Mouse (Mus musculus): ENCODE results near the gene Kif11. TPM values are rescaled to one million over a fixed set of nuclear protein-coding genes. Genes with fewer than 3 reads are reported as not detected.

The Kif11 gene
- polyA plus RNA-seq, 1 experiment from 2014 or later = 53.0 TPM

DNA sequence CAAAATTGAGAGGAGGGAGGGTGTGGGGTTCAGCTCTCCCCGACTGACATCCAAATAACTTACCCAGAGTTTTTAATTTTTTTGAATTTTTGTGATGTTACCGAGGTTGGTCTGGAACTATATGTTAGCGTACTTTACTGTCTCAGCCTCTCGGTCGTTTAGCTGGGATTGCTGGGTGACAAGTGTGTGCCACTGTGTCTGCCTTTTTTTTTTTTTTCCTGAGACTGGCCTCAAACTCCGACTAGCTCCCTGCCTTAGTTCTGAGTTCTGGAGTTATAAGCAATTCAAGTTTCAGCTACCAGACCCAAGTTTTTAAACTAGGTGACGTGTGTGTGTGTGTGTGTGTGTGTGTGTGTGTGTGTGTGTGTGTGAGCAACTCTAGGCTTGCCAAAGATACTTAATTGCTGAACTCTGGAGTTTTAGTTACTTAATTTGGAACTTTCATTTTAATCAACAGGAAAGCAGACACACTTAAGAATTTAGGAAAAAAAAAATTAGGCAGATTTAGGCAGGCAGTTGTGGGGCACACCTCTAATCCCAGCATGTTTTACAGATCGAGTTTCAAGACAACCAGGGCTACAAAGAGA, 1.3 kb downstream of the Kif11 start:
- WGBS (ENCODE audit: insufficient replicate concordance) = 9% methylated on average over 8 of the region's 8 CpGs
- H3K9ac ChIP-seq = peak overlapping the region; percentile 98
- no peaks in the 10 kb centered on the region for H3K27me3 ChIP-seq
- peaks cover 38% of the 10 kb centered on the region for H3K36me3 ChIP-seq (replicated peaks)
- peak overlapping the region; percentile 70 for H3K4me2 ChIP-seq
- peaks cover 52% of the 10 kb centered on the region for H3K4me1 ChIP-seq (replicated peaks)
- no peaks in the 10 kb centered on the region for H3K9me3 ChIP-seq (replicated peaks)
- ATAC-seq (ENCODE audit: insufficient read depth) = no peak
- H3K4me3 ChIP-seq (replicated peaks) = peak overlapping the region; percentile 99
- peak overlapping the region; percentile 96; the same call in 1 of the 2 replicates for H3K27ac ChIP-seq (replicated peaks)

DNA sequence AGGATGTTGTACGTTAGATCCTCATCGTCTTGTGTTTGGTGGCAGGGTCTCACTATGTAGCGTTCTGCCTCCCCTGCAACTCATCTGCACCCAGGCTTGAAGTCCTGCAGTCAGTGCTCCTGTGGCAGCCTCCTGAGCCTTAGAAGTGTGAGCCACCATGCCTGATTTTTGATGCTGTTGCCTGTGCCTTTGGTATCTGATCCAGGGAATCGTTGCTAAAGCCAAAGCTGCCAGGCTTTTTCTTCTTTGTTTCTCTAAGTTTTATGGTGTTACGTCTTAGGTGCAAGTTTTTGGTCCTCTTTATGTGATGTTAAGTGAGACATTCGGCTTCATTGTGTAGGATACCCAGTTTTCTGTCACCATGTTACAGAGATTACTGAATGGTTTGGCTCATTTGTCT, 2.6 kb downstream of the Kif11 start:
- Histone ChIP-seq H3K9ac (peak overlapping the region; percentile 15; the same call in 1 of the 2 replicates), H3K4me2 (peak overlapping the region; percentile 70), H3K27me3 (no peaks in the 10 kb centered on the region), H3K27ac (replicated peaks) (no peak overlapping the region), H3K9me3 (replicated peaks) (no peaks in the 10 kb centered on the region), H3K4me1 (replicated peaks) (peaks cover 45% of the 10 kb centered on the region), H3K4me3 (replicated peaks) (peak overlapping the region; percentile 99), H3K36me3 (replicated peaks) (peaks cover 51% of the 10 kb centered on the region)
- ATAC-seq (ENCODE audit: insufficient read depth) = no peak
- 85% methylated on average over 6 of the region's 6 CpGs for WGBS (ENCODE audit: insufficient replicate concordance)

DNA sequence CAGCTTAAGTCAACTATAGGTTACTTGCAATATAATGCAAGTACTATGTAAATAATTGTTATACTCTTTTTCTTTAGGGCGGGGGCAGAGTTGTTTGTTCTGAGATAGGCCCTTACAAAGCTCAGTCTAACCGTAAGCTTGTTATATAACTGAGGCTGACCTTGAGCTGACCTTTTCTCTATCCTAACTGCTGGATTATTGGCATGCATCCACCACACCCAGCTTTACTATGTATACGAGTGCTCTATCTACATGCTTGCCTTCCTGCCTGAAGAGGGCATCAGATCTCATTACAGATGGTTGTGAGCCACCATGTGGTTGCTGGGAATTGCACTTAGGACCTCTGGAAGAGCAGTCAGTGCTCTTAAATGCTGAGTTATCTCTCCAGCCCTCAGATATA, 9.9 kb downstream of the Kif11 start:
- WGBS (ENCODE audit: insufficient replicate concordance) = 64% methylated on average over 3 of the region's 3 CpGs
- H3K27me3 ChIP-seq = no peaks in the 10 kb centered on the region

DNA sequence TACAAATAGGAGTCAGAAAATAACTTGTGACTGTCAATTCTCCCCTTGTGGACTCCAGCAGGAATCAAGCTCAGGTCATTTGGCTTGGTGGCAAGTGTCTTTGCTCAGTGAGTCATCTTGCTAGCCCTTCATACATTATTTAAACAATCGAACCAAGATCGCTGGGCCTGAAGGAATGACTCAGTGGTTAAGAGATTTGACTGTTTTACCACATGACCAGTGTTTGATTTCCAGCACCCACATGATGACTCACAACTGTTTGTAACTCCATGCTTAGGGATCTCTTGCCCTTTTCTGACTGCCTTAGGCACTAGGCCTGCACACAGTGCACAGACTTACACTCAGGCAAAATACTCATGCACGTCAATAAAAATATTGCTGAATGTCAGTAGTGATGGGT, 15.7 kb downstream of the Kif11 start:
- Histone ChIP-seq H3K27me3 (no peaks in the 10 kb centered on the region), H3K4me1 (replicated peaks) (no peaks in the 10 kb centered on the region), H3K9me3 (replicated peaks) (no peaks in the 10 kb centered on the region), H3K4me3 (replicated peaks) (no peak overlapping the region), H3K27ac (replicated peaks) (no peak overlapping the region), H3K9ac (no peak overlapping the region), H3K36me3 (replicated peaks) (peaks cover 95% of the 10 kb centered on the region), H3K4me2 (no peak overlapping the region)
- ATAC-seq (ENCODE audit: insufficient read depth) = no peak
- 96% methylated on average over 3 of the region's 3 CpGs for WGBS (ENCODE audit: insufficient replicate concordance)

More for the DNA sequence above, 9.9 kb downstream of the Kif11 start:
- H3K36me3 ChIP-seq (replicated peaks) = peaks cover 93% of the 10 kb centered on the region
- H3K9ac ChIP-seq = no peak overlapping the region
- H3K27ac ChIP-seq (replicated peaks) = no peak overlapping the region
- H3K9me3 ChIP-seq (replicated peaks) = no peaks in the 10 kb centered on the region
- peaks cover 8% of the 10 kb centered on the region for H3K4me1 ChIP-seq (replicated peaks)
- H3K4me3 ChIP-seq (replicated peaks) = no peak overlapping the region
- H3K4me2 ChIP-seq = no peak overlapping the region
- ATAC-seq (ENCODE audit: insufficient read depth) = no peak

DNA sequence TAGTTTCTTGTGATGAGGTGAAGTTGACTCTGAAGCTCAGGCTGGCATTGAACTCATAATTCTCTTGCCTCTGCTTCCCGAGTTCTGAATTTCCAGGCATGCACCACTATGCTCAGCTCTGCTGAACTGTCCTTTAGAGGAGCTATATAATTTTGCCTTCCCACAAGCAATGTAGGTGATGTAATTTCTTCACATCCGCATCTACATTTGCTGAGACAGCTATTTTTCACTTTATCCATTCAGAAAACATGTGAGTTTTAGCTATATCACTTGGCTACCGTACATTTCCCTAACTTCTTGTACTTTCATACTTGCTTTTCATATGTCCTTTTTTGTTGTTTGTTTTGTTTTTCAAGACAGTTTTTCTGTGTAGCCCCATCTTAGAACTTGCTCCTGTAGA, 20.1 kb downstream of the Kif11 start:
- H3K36me3 ChIP-seq (replicated peaks) = peaks cover 96% of the 10 kb centered on the region
- H3K4me1 ChIP-seq (replicated peaks) = no peaks in the 10 kb centered on the region
- H3K27ac ChIP-seq (replicated peaks) = no peak overlapping the region
- no peaks in the 10 kb centered on the region for H3K27me3 ChIP-seq
- H3K9me3 ChIP-seq (replicated peaks) = no peaks in the 10 kb centered on the region
- H3K4me3 ChIP-seq (replicated peaks) = no peak overlapping the region
- H3K9ac ChIP-seq = no peak overlapping the region
- H3K4me2 ChIP-seq = no peak overlapping the region
- no peak for ATAC-seq (ENCODE audit: insufficient read depth)
- WGBS (ENCODE audit: insufficient replicate concordance) = 91% methylated on average over 3 of the region's 3 CpGs

DNA sequence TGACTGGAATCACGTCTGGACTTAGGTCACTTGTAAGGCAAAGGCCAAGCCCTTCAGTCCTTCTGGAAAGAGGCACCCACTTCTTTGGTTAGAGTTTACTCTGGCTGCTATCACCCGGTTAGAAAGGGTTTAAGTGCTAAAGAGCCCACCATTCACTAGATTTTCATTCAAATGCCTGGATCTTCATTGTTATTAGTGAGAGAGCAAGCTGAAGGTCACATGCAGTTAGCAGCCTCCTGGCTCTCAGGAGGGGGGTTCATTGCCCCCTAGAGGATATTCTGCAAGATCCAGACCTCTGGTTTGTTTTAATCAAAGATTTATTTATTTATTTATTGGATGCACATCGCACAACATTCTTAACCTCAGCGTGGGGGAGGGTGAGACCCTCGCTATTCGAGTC, 24.7 kb downstream of the Kif11 start:
- no peaks in the 10 kb centered on the region for H3K4me1 ChIP-seq (replicated peaks)
- H3K36me3 ChIP-seq (replicated peaks) = peaks cover 98% of the 10 kb centered on the region

DNA sequence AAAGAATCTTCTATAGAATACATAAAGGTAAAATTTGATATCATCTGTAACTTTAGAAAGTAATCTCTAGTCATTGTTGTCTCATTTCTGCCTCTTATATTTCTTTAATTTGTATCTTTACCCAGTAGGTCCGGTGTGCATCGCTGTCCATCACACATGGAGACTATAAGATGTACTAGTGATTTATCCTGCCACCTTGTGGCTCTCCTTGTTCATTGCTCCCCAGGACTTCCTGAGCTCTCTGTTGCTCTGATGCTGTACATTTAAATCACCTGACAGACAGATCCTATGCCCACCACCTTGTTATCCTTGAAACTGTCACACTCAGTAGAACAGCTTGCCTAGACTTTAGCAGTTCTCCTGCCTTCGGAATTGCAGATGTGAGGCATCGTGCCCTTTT, 42.1 kb downstream of the Kif11 start:
- no peaks in the 10 kb centered on the region for H3K4me1 ChIP-seq (replicated peaks)
- H3K4me3 ChIP-seq (replicated peaks) = no peak overlapping the region
- 84% methylated on average over 4 of the region's 4 CpGs for WGBS (ENCODE audit: insufficient replicate concordance)
- ATAC-seq (ENCODE audit: insufficient read depth) = no peak
- no peak overlapping the region for H3K4me2 ChIP-seq
- no peaks in the 10 kb centered on the region for H3K27me3 ChIP-seq
- H3K9ac ChIP-seq = no peak overlapping the region
- H3K9me3 ChIP-seq (replicated peaks) = no peaks in the 10 kb centered on the region
- H3K36me3 ChIP-seq (replicated peaks) = peaks cover 94% of the 10 kb centered on the region
- H3K27ac ChIP-seq (replicated peaks) = no peak overlapping the region

More for the DNA sequence above, 24.7 kb downstream of the Kif11 start:
- no peaks in the 10 kb centered on the region for H3K9me3 ChIP-seq (replicated peaks)
- no peak overlapping the region for H3K9ac ChIP-seq
- no peak for ATAC-seq (ENCODE audit: insufficient read depth)
- 87% methylated on average over 6 of the region's 6 CpGs for WGBS (ENCODE audit: insufficient replicate concordance)
- H3K27me3 ChIP-seq = no peaks in the 10 kb centered on the region
- no peak overlapping the region for H3K27ac ChIP-seq (replicated peaks)
- no peak overlapping the region for H3K4me2 ChIP-seq
- H3K4me3 ChIP-seq (replicated peaks) = no peak overlapping the region

DNA sequence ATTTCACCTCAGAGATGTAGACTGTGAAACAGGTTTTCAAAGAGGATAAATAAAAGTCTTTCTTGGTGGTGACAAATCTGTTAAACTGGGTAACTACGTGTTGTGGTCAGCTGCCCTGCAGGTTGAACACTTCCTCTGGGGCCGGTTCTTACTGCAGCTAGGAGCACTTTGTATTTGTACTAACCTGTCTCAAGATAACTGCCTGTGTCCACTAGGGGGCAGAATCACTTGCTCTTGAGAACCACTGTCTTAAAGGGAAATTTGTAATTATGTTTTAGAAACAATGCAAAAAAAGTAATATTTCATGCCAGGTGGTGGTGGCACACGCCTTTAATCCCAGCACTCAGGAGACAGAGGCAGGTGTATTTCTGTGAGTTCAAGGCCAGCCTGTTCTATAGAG, 43.4 kb downstream of the Kif11 start:
- no peak overlapping the region for H3K4me3 ChIP-seq (replicated peaks)
- 23% methylated on average over 3 of the region's 3 CpGs for WGBS (ENCODE audit: insufficient replicate concordance)
- H3K4me2 ChIP-seq = no peak overlapping the region
- no peak overlapping the region for H3K27ac ChIP-seq (replicated peaks)
- H3K4me1 ChIP-seq (replicated peaks) = no peaks in the 10 kb centered on the region
- no peak for ATAC-seq (ENCODE audit: insufficient read depth)
- H3K36me3 ChIP-seq (replicated peaks) = peaks cover 86% of the 10 kb centered on the region
- H3K9ac ChIP-seq = no peak overlapping the region
- no peaks in the 10 kb centered on the region for H3K9me3 ChIP-seq (replicated peaks)
- no peaks in the 10 kb centered on the region for H3K27me3 ChIP-seq

DNA sequence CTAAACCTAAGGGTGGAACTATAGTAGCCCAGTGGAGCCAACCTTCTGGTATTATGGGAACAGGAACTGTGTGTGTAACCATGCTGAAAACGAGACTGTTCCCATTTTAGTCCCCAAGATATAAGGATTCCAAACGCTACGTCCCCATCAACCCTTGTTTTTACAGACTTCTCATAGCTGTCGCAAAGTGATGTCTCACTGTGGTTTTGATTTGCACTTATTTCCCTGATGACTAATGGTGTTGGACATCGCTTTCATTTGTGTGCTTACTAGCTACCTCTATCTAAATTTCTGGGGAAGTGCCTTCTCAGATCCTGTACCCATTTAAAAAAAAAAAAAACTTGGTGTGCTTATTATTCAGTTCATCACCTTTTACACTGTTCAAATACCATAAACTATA, 52.4 kb downstream of the Kif11 start:
- Histone ChIP-seq H3K36me3 (replicated peaks) (peaks cover 4% of the 10 kb centered on the region), H3K4me1 (replicated peaks) (peaks cover 7% of the 10 kb centered on the region), H3K9ac (no peak overlapping the region), H3K4me2 (no peak overlapping the region), H3K27ac (replicated peaks) (no peak overlapping the region), H3K4me3 (replicated peaks) (no peak overlapping the region), H3K27me3 (peaks cover 46% of the 10 kb centered on the region), H3K9me3 (replicated peaks) (no peaks in the 10 kb centered on the region)
- ATAC-seq (ENCODE audit: insufficient read depth) = no peak
- 29% methylated on average over 5 of the region's 5 CpGs for WGBS (ENCODE audit: insufficient replicate concordance)

DNA sequence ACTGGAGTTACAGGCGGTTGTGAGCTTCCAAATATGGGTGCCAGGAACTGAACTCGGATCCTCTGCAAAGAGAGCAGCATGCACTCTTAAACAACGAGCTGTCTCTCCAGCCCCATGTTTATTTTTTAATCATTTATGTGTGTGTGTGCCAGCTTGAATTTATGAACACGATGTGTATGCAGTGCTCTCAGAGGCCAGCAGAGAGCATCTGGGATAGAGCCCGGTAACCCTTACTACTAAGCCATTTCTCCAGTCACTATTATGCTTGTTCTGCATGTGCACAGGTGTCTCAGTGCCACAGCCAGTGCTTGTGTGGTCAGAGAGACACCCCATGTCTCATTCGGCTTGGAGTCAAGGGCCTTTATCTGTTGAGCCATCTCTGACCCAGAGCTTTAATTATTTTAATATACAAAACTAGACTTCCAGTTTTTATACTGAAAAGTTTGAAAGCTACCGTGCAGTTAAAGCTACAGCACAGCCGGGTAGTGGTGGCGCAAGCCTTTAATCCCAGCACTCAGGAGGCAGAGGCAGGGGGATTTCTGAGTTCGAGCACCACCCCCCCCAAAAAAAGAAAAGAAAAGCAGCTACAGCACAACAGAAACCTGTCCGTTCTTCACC, 55.0 kb downstream of the Kif11 start:
- H3K4me2 ChIP-seq = no peak overlapping the region
- H3K4me3 ChIP-seq (replicated peaks) = no peak overlapping the region
- H3K9ac ChIP-seq = no peak overlapping the region
- H3K4me1 ChIP-seq (replicated peaks) = peaks cover 30% of the 10 kb centered on the region
- no peaks in the 10 kb centered on the region for H3K36me3 ChIP-seq (replicated peaks)
- H3K9me3 ChIP-seq (replicated peaks) = no peaks in the 10 kb centered on the region
- H3K27me3 ChIP-seq = peaks cover 73% of the 10 kb centered on the region
- no peak overlapping the region for H3K27ac ChIP-seq (replicated peaks)
- 66% methylated on average over 11 of the region's 11 CpGs for WGBS (ENCODE audit: insufficient replicate concordance)
- no peak for ATAC-seq (ENCODE audit: insufficient read depth)

DNA sequence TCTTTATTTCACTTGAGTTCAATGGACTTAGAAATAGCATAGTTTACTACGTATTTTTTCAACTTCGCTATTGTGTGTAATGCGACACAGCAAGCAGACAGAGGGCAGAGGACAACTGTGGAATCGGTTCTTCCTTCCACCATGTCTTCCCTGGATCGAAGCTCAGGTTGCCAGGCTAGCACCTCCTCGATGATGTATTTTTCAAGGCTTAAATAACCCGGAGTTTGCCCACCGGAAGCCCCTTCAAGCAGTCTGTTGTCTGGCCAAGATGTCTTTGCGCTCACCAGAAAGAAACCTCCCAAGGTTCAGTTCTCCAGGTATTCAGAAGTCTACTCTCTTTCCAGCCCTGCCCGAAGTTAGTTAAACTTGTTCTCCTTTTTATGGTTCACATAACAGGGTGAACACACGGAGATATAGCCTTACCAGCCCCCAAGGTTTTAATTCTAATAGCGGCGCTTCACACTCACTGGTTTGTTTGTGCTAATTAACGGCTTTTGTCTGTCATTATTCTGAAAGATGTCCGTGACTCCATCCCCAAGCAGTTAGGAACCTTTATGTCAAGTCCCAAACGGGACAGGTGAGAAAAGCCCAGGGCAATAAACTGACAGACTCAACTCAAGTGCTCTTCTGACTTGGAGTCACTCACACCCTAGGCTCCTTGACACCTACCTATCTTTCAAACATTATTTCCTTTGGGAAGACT, 56.8 kb downstream of the Kif11 start:
- Histone ChIP-seq H3K9me3 (replicated peaks) (no peaks in the 10 kb centered on the region), H3K9ac (no peak overlapping the region), H3K4me3 (replicated peaks) (peak overlapping the region; percentile 66), H3K36me3 (replicated peaks) (no peaks in the 10 kb centered on the region), H3K4me2 (peak overlapping the region; percentile 79), H3K27me3 (peaks cover 86% of the 10 kb centered on the region), H3K4me1 (replicated peaks) (peaks cover 38% of the 10 kb centered on the region), H3K27ac (replicated peaks) (no peak overlapping the region)
- 23% methylated on average over 16 of the region's 16 CpGs for WGBS (ENCODE audit: insufficient replicate concordance)
- no peak for ATAC-seq (ENCODE audit: insufficient read depth)

All from liver, embryonic 15.5 days (tissue).